Mouse (Mus musculus) 3134 (cell line): Measurements from ENCODE around the gene D17Wsu92e.

Experiments used
- DNase-seq: peaks from one replicate; pipeline ENCODE4 v3.0.0-alpha.2; 2011; ENCODE audit warnings: low spot score; ENCODE audit not compliant: insufficient read length; ENCODE audit errors: extremely low read depth

The D17Wsu92e gene

GRCm38 (mm10) chr17:27751314-27752202 is 68.9 kb downstream of the D17Wsu92e start:
- no peak for DNase-seq

- DNase-seq, result no peak
These were observed 70.0 kb downstream of the D17Wsu92e start for GRCm38 (mm10) chr17:27750451-27750942.

GRCm38 (mm10) chr17:27748123-27748522 is 72.3 kb downstream of the D17Wsu92e start:
- DNase-seq, result no peak

- DNase-seq, result no peak
These were observed 74.0 kb downstream of the D17Wsu92e start for GRCm38 (mm10) chr17:27746446-27746845.

DNA sequence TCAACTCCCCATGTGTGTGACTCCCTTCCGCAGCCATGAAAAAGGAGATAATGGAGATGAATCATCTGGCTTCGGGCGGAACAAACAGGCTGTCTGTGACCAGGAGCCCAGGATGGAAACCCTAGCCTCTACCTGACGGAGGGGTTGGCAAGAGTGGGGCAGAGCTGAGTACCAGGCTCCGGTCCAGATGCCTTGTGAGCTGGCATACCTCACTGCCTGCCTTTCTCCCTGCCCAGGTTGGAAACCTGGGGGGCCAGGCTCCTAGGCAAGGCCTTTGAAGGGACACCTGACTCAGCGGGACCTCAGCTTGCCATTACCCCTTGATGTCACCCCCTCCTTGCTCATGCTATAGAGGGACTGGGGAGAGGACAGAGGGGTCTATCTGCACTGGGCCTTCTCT is 79.5 kb downstream of the D17Wsu92e start:
- no peak for DNase-seq

- no peak for DNase-seq
These were observed 85.9 kb downstream of the D17Wsu92e start for GRCm38 (mm10) chr17:27734344-27735073.

GRCm38 (mm10) chr17:27732694-27733093 is 87.8 kb downstream of the D17Wsu92e start:
- no peak for DNase-seq

GRCm38 (mm10) chr17:27732152-27732551 is 88.3 kb downstream of the D17Wsu92e start:
- no peak for DNase-seq

GRCm38 (mm10) chr17:27728770-27729169 is 91.7 kb downstream of the D17Wsu92e start, which contains the start of gene Spdef:
TSS of gene Spdef (minus strand) at chr17:27728955.
- DNase-seq, result no peak

DNA sequence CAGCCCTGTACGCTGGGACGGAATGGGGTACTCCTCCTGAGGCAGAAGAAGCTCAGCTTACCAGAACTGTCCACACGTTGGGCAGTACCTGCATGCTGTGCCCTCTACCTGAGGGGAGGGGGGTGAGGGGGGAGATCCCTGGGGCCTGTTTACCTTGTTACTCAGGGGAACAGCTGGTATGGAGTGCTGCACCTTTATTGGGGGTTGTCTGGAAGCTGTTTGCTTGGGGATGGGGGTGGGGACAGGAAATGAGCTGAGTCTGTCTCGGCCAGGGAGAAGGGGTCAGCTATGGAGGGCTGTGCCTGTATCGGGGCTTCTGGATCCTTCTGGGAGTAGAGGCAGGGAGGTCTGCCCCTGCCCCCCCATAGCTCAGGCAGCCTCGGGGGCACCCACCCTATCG is 93.9 kb downstream of the D17Wsu92e start:
- DNase-seq, result no peak

- DNase-seq, result no peak
These were observed 95.0 kb downstream of the D17Wsu92e start for GRCm38 (mm10) chr17:27725412-27725811.

DNA sequence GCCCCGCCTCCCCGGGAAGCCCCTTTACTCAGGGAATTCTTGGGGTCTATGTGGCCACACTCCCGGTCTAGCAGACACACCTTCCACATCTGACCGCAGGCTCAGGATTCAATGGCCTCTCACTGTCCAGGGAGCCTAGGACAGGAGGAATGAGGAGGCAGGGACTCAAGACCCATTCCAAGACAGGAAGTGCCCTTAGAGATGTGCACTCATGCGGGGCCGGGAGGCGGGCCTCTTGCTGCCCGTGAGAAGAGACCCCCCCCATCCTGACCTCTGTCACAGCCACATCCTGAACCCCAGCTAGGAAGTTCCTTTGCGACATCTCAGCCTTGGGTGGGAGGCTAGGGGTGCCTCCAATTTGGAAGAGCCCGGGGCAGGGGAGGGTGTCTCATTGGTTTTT is 95.4 kb downstream of the D17Wsu92e start:
- no peak for DNase-seq

DNA sequence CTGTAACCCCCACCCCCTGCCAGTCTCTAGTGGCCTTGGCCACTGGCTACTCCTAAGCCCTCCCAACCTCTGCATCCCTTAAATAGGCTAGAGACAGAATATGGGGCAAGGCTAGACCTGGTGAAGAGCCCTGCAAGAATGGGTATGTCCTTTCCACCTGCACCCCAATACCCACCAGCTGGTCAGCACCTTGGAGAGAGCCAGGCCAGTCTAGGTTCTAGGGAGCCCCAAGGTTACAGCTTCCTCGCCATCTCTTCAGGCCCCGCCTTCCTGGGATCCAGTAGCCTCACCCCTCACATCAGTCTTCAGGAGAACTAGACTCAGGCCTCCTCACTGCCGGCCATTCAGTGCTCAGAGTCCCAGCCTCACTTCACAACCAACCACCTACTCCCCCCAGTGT is 96.1 kb downstream of the D17Wsu92e start:
- DNase-seq, result no peak

DNA sequence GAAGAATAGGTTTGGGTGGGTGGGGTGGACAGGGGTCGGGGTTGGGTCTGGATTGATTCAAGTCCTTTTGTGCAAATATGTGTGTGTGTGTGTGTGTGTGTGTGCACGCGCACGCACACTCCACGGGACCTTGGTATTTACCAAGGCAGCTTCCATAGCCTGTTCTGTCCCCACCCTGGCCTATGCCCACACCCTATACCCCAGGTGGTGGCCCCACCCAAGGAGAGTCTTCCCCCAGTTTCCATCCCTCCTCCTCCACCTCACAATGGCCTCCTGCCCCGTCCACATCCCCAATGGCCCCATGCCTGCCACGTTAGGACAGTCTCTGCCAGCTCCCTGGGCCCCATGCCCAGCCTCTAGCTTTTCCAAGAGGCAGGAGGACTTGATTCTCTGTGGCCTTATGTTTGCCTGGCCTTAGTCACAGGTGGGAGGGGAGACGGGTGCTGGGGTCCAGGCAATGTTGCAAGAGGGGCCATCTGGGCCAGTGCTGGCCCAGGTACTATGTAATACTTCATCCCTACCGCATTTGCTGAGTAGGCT is 99.3 kb downstream of the D17Wsu92e start:
- no peak for DNase-seq

DNA sequence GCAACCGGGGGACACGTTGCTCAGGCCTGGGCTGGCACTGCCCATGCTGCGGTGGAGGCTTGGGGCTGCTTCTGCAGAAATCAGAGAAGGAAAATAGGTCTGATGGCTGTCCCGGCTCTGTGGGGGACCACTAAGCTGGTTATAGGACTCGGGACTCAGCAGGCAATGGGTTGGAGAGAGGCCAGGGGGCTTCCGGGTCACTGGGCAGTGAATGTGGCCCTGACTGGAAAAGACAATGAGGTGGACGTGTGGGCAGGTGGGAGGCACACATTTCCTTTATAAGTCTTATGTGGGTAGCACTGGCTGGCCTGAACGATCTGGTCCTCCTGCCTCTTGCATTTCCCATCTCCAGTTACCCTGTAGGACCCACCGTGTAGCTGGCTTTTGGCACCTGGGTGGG is 100.1 kb downstream of the D17Wsu92e start:
- DNase-seq, result no peak

GRCm38 (mm10) chr17:27719663-27720062 is 100.8 kb downstream of the D17Wsu92e start:
- no peak for DNase-seq

- DNase-seq, result no peak
These were observed 102.2 kb downstream of the D17Wsu92e start for GRCm38 (mm10) chr17:27718250-27718649.

DNA sequence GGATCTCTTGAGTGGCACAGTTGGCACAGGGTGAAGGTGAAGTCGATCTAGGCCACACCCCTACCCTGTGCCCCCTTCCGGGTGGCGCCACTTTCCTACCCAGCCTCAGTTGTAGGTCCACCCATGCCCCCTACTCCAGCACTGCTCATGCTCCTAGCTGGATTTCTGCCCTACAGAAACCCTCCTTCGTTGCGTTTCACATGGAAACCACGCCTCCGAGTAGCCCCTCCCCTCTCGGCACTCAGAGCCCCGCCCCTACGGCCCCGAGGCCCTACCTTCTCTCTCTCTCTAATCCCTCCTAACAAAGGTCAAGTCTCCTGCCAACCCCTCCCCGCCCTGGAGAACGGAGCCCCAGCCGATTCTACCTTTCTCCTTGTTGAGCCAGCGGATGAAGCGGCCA is 103.6 kb downstream of the D17Wsu92e start:
- no peak for DNase-seq

DNA sequence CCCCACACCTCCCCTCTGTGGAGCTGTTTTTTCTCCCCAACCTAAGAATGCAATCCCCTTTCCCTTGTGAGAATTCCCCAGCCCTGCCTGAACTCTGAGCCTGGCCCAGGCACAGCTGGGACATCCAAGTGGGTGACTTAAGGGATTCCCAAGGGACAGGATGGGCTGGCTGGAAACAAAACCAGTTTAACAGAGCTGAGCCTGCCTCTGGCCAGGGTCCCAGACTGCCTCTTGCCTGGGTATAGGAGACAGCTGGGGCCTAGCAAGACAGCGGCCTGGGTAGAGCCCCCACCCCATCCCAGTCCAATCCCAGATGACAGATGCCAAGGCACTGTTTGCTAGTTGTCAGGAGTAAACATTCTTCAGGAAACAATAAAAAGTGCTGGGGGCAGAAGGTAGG is 107.6 kb downstream of the D17Wsu92e start:
- DNase-seq, result no peak

GRCm38 (mm10) chr17:27709650-27710049 is 110.8 kb downstream of the D17Wsu92e start:
- no peak for DNase-seq

- no peak for DNase-seq
These were observed 112.3 kb downstream of the D17Wsu92e start for GRCm38 (mm10) chr17:27707954-27708661.
